Mouse (Mus musculus) forebrain, postnatal 0 days (tissue): ENCODE results near the gene Irgc1. TPM values are rescaled to one million over a fixed set of nuclear protein-coding genes. Genes with fewer than 3 reads are reported as not detected.

ENCODE experiments used
- ATAC-seq: fragments of 200-750 bp; cut with Nextera tagmentation; 2 replicates; pipeline ENCODE4 v1.8.0; 2017; ENCODE audit warnings: mild to moderate bottlenecking, moderate library complexity
- DNase-seq: peaks from one replicate; pipeline ENCODE4 v3.0.0-alpha.2; 2015
- H3K27ac ChIP-seq: fragments of 300-500 bp; sonication (generic); 2 replicates; pipeline ENCODE4 v1.5.1; 2014; ENCODE audit warnings: low read depth, mild to moderate bottlenecking, antibody characterized with exemption, low read length, moderate library complexity, mixed read lengths
- H3K27me3 ChIP-seq: fragments of 300-500 bp; sonication (generic); 2 replicates; pipeline ENCODE4 v1.6.1; 2014; ENCODE audit warnings: mild to moderate bottlenecking, low read length, mixed read lengths; ENCODE audit not compliant: insufficient read depth
- H3K36me3 ChIP-seq: fragments of 300-500 bp; sonication (generic); 2 replicates; pipeline ENCODE4 v1.6.1; 2014; ENCODE audit warnings: mild to moderate bottlenecking, moderate library complexity; ENCODE audit not compliant: insufficient read depth
- H3K4me1 ChIP-seq: fragments of 300-500 bp; sonication (generic); 2 replicates; pipeline ENCODE4 v1.6.1; 2014; ENCODE audit warnings: antibody characterized with exemption; ENCODE audit not compliant: insufficient read depth
- H3K4me2 ChIP-seq: fragments of 300-500 bp; sonication (generic); 2 replicates; pipeline ENCODE4 v1.6.1; 2014; ENCODE audit warnings: low read depth, mild to moderate bottlenecking, moderate library complexity
- H3K4me3 ChIP-seq: fragments of 300-500 bp; sonication (generic); 2 replicates; pipeline ENCODE4 v1.5.1; 2014; ENCODE audit warnings: low read depth, low read length, mixed read lengths
- H3K9ac ChIP-seq: fragments of 300-500 bp; sonication (generic); 2 replicates; pipeline ENCODE4 v1.6.1; 2014; ENCODE audit warnings: mild to moderate bottlenecking
- H3K9me3 ChIP-seq: fragments of 300-500 bp; sonication (generic); 2 replicates; pipeline ENCODE4 v1.6.1; 2016; ENCODE audit warnings: low read length
- CTCF ChIP-seq: sonication (generic); IDR thresholded peaks from 2 replicates; pipeline ENCODE4 v1.5.1; 2016; ENCODE audit warnings: antibody characterized with exemption, control low read depth, low read depth
- WGBS: fragments of 180-500 bp; shearing (Covaris S2); extraction: QIAGEN DNeasy Blood & Tissue Kit; methylation state at CpG from one replicate; pipeline ENCODE4 v1.1.7; 2014; 5-methylcytosine and 5-hydroxymethylcytosine counted together
- polyA plus RNA-seq: library from polyadenylated mRNA; unstranded; fragments of >200 nt; fragmentation: Nextera tagmentation; extraction: Ambion mirVana; gene quantifications from 2 replicates; pipeline ENCODE4 v1.2.1, GENCODE M21; 2015
- total RNA-seq: library from RNA; depleted of rRNA; stranded (reverse); fragments of >200 nt; gene quantifications from 2 replicates; pipeline ENCODE4 v1.2.3, GENCODE M21; 2014

Irgc1 gene
- total and polyA plus RNA-seq, 2 experiments from 2014 or later, result not detected

GRCm38 (mm10) chr7:24435305-24435704, 16.8 kb downstream of the Irgc1 start:
- Histone ChIP-seq H3K9ac (no peak overlapping the region), H3K27ac (no peak overlapping the region), H3K36me3 (no peaks in the 10 kb centered on the region), H3K4me1 (no peaks in the 10 kb centered on the region), H3K27me3 (no peaks in the 10 kb centered on the region), H3K4me3 (no peak overlapping the region), H3K9me3 (no peaks in the 10 kb centered on the region), H3K4me2 (no peak overlapping the region)
- 78% methylated on average over 5 of the region's 5 CpGs for WGBS
- DNase-seq (no peak), ATAC-seq (no peak)
- no peak for TF ChIP-seq CTCF

- Histone ChIP-seq H3K4me1 (0 out of 2 replicates have a peak, but pooled peaks cover 4% of the 10 kb centered on the region), H3K27me3 (no peaks in the 10 kb centered on the region), H3K36me3 (no peaks in the 10 kb centered on the region), H3K27ac (no peak overlapping the region), H3K4me3 (no peak overlapping the region), H3K9ac (no peak overlapping the region), H3K9me3 (no peaks in the 10 kb centered on the region), H3K4me2 (no peak overlapping the region)
- no peak for TF ChIP-seq CTCF
- ATAC-seq, result no peak
- no peak for DNase-seq
- WGBS, result 77% methylated on average over 11 of the region's 11 CpGs
These were observed 20.4 kb downstream of the Irgc1 start for GRCm38 (mm10) chr7:24431713-24432112.

- 95% methylated on average over 15 of the region's 15 CpGs for WGBS
- H3K4me1 ChIP-seq, result 0 out of 2 replicates have a peak, but pooled peaks cover 4% of the 10 kb centered on the region
- H3K27me3 ChIP-seq, result no peaks in the 10 kb centered on the region
- H3K9ac ChIP-seq, result no peak overlapping the region
- no peak for TF ChIP-seq CTCF
- ATAC-seq, result no peak
- DNase-seq, result no peak
- no peak overlapping the region for H3K4me3 ChIP-seq
- no peak overlapping the region for H3K4me2 ChIP-seq
- H3K27ac ChIP-seq, result no peak overlapping the region
- H3K9me3 ChIP-seq, result no peaks in the 10 kb centered on the region
- H3K36me3 ChIP-seq, result no peaks in the 10 kb centered on the region
These were observed 21.3 kb downstream of the Irgc1 start for GRCm38 (mm10) chr7:24430551-24431345.

- TF ChIP-seq CTCF, result no peak
- Histone ChIP-seq H3K4me1 (0 out of 2 replicates have a peak, but pooled peaks cover 4% of the 10 kb centered on the region), H3K4me2 (no peak overlapping the region), H3K4me3 (no peak overlapping the region), H3K9me3 (no peaks in the 10 kb centered on the region), H3K27me3 (no peaks in the 10 kb centered on the region), H3K27ac (peak overlapping the region; percentile 75), H3K36me3 (no peaks in the 10 kb centered on the region), H3K9ac (no peak overlapping the region)
- peak; percentile 84 for ATAC-seq
- WGBS, result 32% methylated on average over 16 of the region's 16 CpGs
- DNase-seq, result peak; percentile 92
These were observed 22.5 kb downstream of the Irgc1 start for GRCm38 (mm10) chr7:24429413-24430112.

- Histone ChIP-seq H3K27ac (peak overlapping the region; percentile 75), H3K27me3 (no peaks in the 10 kb centered on the region), H3K9ac (no peak overlapping the region), H3K9me3 (no peaks in the 10 kb centered on the region), H3K36me3 (no peaks in the 10 kb centered on the region), H3K4me2 (no peak overlapping the region), H3K4me1 (0 out of 2 replicates have a peak, but pooled peaks cover 4% of the 10 kb centered on the region), H3K4me3 (no peak overlapping the region)
- 90% methylated on average over 5 of the region's 5 CpGs for WGBS
- ATAC-seq (no peak), DNase-seq (no peak)
- no peak for TF ChIP-seq CTCF
These were observed 23.4 kb downstream of the Irgc1 start for GRCm38 (mm10) chr7:24428725-24429124.

- WGBS, result 95% methylated on average over 8 of the region's 8 CpGs
- TF ChIP-seq CTCF, result no peak
- Histone ChIP-seq H3K27me3 (no peaks in the 10 kb centered on the region), H3K36me3 (peaks cover 8% of the 10 kb centered on the region; the same call in 1 of the 2 replicates), H3K4me3 (no peak overlapping the region), H3K9ac (no peak overlapping the region), H3K4me2 (no peak overlapping the region), H3K4me1 (0 out of 2 replicates have a peak, but pooled peaks cover 4% of the 10 kb centered on the region), H3K27ac (no peak overlapping the region), H3K9me3 (no peaks in the 10 kb centered on the region)
- no peak for ATAC-seq
- DNase-seq, result no peak
These were observed 24.9 kb downstream of the Irgc1 start for GRCm38 (mm10) chr7:24427168-24427567.

GRCm38 (mm10) chr7:24425919-24426318, 26.2 kb downstream of the Irgc1 start:
- Histone ChIP-seq H3K36me3 (peaks cover 19% of the 10 kb centered on the region; the same call in 1 of the 2 replicates), H3K27me3 (no peaks in the 10 kb centered on the region), H3K27ac (no peak overlapping the region), H3K4me3 (no peak overlapping the region), H3K4me1 (0 out of 2 replicates have a peak, but pooled peaks cover 4% of the 10 kb centered on the region), H3K4me2 (no peak overlapping the region), H3K9ac (no peak overlapping the region), H3K9me3 (no peaks in the 10 kb centered on the region)
- ATAC-seq (no peak), DNase-seq (no peak)
- TF ChIP-seq CTCF, result no peak
- WGBS, result 85% methylated on average over 9 of the region's 9 CpGs
